Mouse (Mus musculus) frontal cortex, postnatal 25 days (tissue): ENCODE results near the gene Nup153.
A peak's percentile ranks its signal among the peaks of the same experiment; 100 is the strongest.

Source experiments
- DNase-seq, 2 experiments: peaks; one replicate each; pipeline ENCODE4 v3.0.0; 2022; ENCODE audit warnings: low spot score in 2 of 2

Gene Nup153

DNA sequence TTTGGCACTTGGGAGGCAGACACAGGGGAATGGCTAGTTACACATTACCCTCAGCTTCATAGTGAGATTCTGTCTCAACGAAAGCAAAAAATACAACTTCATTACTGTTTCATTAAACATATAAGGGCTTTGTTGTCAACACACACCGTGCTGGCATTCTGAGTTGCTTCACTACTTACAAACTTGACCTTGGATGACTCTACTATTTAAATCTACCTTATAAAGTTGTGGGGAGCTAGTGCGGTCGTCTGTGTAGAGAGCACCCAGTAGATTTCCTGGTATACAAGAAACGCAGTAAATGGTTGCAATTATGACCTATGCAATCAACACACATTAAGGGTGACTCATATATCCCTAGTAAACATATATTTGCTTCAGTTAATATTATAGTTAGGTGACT, 671 bp upstream of the Nup153 start:
- DNase-seq: no peak

DNA sequence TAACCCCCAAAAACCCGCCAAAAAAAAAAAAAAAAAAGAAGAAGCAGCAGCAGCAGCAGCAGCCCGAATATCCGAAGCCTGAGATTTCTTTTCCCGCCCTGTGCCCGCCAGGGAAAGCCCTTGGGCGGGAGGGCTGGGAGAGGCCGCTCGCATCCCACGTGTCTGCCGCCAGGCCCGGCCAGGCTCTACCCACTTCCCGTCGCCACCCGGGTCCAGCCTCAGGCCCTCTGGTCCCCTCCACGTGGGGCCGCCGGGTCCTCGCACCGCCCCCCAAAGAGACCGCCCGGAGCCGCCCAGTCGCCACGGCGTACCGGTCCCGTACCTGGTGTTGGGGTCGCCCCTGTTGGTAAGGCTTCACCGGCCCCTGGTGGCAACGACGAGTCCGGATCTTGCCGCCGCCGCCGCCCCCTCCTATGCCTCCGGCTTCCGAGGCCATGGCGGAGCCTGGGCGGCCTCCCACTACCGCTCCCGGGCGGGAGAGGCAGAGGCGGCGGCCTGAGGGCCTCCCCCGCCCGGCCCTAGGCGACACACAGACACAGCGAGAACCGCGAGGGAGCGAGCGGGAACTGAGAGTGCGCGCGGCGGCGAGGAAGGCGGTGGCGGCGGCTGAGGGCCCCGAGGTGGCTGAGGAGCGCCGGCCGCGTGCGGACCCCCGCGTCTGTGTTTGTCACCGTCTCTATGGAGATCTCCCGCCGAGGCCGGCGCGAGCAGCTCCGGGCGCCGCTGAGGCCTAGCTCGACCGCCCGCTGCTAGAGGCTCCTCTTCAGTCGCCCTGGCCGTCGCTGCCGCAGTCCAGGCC, 503 bp downstream of the Nup153 start:
- DNase-seq: peak; percentile 19 to 33

DNA sequence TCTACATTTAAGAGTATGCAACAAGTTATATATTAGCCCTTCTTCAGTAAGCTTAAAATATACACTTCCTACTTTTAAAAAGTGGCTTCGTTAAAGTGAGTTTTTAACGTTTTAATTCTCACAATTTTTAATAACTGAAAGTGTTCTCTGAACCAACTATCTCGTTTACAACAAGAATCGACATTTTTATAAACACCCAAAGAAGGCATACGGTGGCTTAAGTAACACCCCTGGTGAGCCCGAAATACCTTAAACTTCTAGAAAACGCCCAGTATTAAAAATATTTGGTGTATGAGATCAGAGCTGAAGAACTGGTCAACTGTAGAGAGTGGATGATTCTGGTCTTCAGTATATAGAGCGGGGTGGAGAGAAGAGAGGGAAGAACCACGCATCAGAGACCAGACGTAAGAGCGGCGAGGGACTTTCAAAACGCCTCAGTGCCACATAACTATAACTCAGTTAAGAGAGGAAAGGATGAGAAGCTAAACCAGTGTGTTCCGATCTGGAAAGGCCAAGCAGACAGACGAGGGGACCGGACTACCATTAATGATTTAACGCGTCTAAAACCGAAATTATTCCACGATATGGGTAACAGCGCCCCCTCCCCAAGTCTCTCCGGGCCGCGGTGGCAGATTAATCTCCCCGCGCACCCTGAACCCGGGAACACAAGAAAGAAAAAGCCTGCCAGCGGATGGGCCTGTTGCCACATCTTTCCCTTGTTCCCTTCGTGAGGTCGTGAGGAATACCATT, 1.3 kb downstream of the Nup153 start:
- no peak for DNase-seq

DNA sequence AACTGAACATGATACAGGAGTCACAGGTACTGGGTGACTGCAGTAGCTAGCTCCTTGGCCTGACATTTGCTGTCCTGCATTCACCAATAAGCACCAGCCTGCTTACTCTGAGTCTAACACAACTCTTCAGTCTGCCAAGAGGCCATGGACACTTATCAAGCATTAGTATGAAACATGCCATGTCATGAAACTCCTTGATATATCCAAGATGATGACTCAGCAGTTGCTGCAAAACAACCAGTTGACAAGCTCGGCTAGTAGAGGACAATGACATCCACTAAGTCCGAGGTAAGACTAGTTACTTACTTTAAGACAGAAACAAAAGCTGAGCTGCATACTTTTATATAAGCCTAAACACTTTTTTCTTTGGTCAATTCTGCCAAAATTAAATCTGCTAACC, 2.5 kb downstream of the Nup153 start:
- DNase-seq: no peak

DNA sequence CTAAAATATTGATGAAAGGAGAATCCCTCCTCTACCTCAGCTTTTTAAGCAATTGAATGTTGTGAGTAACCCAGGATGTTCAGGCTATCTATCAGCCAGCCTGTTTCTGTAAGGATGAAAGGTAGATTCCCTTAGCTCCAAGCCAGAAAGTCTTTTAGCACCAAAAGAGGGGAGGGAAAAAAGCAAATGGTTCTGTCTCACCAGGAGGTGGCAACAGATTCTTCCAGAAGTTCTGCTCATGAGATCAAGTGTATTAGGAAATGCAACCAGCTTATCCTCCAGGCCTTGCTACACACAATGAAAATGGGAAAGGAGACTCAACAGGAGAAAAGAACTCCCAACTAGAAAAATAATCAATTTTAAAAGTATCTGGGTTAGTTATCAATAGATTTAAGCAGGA, 3.4 kb downstream of the Nup153 start:
- DNase-seq: no peak

DNA sequence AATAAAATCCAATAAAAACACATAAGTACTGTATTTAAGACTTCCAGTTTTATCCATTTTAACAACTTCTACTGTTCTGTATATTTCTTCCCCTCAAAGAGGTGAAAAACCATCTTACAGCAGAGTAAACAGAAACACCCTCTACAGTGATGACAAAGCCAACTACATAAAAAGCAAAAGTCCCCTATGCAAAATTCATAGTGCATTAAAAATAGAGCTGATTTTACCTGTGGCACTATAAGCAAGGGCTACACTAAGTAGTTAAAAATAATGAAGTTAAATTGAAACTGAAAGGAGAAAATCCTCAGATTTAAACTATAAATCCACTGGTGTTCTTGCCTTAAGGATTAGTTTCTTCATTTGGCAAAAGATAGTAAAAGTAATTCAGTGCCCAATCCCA, 6.7 kb downstream of the Nup153 start:
- DNase-seq: no peak

DNA sequence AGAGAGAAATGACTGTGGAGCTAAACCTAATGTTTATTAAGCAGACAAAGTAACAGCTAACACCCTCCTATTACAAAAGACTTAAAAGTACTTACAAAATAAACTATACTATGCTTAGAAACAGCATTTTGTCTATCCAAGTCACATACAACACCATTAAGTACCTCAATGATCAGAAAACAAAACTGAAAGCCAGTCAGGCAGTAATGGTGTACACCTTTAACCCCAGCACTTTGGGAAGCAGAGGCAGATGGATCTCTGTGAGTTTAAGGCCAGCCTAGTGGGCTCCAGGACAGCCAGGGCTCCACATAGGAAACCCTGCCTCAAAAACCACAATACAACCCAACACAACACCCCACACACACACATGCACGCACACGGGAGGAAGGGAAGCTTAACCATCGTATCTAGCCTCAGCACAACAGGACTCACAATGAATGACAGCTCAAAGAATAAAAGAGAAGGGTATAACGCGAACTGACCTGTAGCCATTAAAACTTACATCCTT, 8.8 kb downstream of the Nup153 start:
- no peak for DNase-seq

DNA sequence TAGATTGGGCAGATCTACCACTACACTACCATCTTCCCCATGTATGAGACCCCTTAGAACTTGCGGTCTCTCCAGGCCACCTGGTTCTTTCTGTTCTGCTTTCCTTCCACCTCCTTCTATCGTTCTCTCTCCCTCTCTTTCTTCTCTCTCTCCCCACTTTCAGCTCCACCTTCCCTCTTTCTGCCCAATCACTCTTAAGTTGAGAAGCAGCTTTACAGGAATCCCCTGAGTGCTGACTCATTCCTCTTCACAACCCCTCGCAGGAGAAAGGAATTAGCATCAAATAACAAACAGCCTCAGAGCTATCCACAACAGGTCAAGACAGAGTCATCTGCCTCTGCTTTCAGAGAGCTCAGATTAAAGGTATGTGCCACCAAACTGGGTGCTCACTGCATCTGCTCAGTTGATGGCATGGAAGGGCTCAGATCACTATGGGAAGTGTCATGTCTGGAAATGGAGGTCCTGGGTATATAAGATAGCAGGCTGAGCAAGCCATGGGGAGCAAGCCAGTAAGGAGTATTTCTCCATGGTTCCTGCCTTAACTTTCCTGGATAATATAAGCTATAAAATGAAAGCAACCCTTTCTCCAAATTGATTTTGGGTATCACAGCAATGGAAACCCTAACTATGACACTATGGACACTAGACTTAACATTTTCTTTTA, 11.6 kb downstream of the Nup153 start:
- DNase-seq: no peak

DNA sequence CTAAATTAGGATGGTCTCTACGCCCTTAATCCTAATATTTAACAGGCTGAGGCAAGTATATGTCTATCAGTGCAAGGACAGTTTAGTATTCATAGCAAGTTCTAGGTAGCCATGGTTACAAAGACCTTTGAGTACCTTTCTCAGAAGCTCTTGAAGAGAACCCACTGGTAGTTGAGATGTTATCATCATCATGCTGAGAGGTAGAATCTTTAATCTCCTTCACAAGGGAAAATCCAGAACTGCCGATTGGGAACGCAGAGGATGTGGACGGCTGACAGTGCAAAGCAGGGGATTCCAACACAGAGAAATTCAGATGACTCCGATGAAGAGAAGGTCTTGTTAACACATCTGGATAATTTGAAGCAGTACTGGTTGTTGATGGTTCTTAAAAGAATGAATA, 14.3 kb downstream of the Nup153 start:
- no peak for DNase-seq

DNA sequence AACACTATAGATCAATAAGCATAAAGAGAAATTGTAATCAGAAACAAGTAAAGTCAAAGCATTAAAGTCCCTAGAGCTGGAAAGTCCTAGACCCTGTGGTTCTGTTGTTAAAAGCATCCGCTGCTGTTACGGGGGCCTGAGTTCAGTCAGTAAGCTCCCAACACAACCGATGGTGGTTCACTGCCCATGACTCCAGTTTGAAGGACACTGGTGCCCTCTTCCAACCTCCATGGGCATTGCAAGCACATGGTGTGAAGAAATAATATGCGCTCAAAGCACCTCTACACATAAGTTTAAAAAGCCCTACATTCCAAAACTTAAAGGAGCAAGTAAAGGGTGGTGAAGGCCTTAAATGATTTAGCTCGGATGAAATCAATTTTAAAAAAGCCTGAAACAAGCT, 24.6 kb downstream of the Nup153 start:
- no peak for DNase-seq

DNA sequence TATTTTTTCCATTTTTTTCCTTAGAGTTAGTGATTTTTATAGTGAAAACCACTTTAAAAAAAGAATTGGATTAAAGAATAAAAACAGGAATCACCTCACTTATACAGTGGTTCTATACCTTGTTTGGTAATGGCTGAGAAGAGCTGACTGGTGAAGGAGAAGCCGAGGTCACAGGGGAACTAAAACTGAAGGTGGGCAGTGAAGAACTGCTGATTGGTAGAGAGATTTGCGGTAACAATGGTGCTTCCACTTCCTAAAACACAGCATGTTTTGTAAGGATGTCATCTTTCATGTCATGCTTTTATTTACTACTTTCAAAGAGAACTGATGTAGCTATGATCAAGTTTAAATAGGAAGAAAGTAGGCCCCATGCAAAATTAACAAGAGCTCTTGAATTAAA, 26.3 kb downstream of the Nup153 start:
- no peak for DNase-seq

DNA sequence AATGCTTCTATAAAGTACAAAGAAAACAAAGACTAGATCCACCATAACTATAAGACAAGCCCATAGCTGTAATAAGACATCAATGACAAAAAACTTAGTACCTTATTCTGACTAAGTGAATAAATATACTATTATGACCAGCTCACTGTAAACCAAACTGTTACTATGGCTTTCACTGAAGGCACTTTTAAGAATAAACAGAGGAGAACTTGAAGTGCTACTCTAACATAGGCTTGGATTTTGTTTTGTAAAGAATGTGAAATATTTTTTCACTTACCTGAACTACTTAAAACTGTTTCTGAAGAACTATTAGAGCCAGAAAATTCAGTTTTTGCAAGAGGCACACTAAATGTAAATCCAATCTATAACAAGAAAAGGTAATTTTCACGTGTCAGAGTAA, 28.4 kb downstream of the Nup153 start:
- no peak for DNase-seq

DNA sequence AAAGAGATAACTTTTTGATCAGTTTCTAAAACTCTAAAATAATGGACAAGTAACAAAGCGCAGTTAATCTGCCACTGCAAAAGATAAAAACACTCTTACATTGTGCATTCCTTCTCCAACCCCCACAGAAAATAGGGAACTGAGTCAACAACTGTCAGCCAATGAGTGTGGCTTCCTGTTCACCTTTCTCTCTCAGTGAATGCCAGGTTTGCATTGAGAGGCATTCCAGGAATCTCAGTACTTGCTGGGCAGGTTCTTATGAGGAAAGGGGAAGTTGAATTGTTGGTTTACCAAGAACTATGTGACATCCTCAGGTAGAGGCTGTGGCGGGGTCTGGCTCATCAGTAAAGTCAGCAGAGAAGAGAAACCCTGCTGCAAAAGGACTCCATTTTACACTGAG, 31.0 kb downstream of the Nup153 start:
- DNase-seq: no peak

DNA sequence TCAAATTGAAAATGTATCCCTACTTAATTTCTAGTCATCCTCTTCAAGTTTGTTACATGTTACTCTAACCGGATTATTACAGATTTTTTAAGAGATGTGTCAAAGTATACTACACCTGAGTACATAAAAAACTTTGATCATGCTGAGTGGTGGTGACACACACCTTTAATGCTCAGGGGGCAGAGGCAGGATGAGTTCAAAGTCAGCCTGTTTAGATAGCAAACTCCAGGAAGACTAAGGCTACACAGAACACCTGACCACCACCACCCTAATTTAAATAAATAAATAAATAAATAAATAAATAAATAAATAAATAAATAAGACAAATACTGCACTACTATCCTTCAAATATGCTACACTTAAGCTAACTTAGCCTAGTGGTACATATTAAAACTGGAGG, 31.8 kb downstream of the Nup153 start:
- no peak for DNase-seq

DNA sequence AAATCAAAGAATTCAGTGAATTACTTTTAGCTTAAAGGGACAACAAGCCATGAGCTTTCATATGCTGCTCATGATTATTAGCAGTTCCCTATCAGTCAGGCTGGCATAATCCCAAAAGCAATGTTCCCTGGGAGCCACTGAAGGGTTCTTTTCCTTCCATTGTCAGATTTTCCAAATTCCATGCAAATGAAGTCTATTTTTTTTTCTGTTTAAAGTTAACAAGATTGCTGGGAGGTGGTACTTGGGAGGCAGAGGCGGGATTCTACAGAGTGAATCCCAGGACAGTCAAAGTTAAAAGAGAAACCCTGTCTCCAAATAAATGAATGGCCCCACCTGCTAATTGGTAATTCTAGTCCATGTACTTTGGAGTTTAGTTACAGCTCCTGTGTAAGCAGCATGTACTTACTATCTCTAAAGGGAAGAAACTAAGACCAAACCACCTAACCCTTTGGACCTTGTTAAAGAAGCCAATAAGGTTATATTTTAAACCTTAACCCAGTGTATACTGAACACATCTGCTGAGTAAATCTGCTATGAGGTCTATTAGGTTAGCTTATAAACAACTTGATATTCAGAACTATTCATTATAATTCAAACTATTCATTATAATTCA, 32.3 kb downstream of the Nup153 start:
- no peak for DNase-seq

DNA sequence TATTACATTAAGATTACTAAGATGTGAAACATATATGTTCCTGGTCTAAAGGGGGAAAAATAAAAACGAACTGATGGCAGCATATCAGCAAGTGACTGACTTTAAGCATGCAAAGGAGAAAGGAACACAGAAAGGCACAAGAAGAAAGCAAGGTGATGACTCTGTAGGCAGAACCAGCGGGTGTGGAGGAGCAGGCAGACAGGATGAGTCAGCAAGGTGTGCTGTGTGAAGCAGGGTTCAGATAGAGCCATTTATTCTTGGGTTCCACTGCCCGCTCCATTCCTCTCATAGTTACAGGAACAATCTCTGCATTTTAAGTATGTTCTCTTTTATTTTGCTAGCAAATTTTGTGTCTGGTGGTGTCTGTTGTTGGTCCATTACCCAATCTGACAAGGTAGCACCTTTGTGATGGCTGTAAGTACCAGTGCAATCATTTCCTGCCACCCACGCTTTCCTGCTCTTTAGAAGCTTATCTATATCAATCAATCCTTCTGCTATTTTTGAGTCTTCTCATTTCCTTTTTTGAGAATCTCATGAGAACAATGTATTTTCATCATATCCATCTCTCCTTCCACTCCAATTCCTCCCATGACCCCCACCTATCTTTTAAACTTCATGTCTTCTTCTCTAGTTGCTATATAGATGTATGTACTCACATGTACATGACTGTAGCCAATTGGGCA, 37.0 kb downstream of the Nup153 start:
- DNase-seq: no peak

DNA sequence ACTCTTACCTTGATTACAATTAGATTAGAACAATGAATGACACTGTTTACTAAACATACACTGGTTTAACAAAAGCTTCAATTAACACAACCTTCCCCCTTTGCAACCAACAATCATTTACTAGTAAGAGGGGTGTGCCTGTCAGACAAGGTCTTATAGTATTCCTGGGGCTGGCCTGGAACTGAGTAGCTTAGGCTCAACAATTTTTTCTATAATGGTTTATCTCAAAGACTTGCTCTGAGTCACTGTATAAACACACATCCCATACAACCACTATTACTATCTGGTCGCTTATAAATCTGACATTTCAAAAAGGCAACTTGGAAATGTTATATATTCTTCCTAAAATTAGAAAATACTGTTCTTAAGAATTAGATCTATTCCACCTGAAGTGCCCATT, 44.4 kb downstream of the Nup153 start:
- no peak for DNase-seq

DNA sequence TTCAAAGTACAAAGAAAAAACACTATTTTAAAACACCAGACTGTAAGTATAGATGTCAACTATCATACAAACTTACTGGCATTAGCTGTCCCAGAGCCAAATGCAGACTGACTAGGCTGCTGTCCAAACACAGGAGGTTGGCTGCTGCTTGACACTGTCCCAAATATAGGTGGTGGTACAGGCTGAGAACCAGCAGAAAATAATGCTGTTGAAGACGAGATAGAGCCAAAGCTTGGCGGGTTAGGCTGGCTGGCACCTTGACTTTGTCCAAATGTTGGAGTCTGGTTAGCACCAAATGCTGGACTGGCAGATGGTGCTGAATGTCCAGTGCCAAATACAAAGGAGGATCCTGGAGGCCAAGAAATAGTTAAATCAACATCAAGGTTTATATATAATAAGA, 44.8 kb downstream of the Nup153 start:
- DNase-seq: no peak

DNA sequence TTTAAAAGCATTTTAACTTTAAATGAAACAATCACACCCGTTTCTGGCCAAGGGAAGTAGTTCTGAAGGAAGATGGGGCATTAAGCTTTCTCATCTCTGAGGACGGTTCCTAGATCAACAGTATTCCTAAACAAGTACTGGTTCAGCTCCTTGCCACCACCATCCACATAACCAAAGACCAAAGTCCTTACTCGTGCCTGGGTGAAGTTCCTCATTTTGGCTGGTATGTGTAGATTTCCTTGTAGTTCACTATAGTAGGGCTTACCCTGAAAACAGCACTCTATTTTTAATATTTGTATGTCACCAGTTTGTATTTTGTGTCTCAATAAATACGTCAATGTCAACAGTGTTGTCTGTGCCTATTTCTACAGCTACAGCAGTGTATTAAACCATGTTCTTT, 50.0 kb downstream of the Nup153 start:
- no peak for DNase-seq

DNA sequence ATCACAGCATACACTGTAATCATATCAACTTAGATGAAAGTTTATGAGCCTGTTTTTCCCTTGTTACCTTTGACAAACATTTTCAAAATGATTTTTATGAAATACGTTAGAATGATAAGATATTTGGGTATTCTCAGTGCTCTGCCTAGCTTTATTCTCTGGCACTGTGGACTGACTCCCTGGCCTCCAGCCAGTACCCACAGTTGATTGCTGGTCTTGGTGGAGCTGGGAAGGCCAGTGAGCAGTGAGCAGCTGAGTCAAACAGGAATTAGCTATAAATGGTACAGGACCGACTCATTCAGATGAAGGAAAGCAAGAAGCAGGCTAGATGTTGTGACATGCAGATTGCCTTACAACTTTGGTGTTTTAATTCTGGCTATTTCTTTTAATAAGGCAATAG, 53.1 kb downstream of the Nup153 start:
- no peak for DNase-seq

DNA sequence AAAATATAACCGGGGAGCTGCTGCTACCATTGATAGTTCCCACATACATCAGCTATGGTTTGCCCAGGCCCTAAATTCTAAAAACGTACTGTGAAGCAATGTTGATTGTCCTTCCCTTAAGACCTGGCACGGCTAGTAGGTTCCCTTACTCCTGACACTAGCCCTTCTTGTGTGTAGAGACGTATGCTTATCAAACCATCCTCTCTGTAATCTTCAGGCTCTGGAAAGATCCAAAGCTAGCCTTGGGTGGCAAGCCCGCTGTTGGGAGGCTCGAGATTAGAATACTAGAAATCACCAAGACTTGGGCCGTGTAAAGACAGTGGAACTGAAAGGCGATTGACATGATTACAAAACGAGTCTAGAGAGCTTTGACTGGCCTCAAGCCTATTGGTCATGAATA, 57.2 kb downstream of the Nup153 start:
- DNase-seq: no peak
